In the genomic region with DNA sequence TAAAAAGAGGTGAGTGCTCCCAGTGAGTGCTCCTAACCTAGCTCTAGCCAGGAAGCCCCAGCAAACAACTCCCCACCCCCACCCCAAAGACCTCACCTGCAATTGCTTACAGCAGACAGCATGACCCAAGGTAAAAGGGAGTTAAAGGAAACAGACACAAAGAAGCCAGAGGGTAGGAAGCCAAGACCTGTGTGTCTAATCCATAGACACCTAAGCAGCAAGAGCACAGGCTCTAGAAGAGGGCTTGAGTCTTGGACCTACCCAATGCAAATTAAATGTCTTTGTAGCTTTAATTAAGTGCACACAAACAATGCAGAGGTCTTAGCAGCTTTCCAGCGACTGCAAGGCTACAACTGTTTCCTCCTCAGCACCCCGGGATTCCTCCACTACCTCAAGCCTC, we compare ENCODE assay signal across 10 mouse cellular contexts. TPM values are rescaled to one million over a fixed set of nuclear protein-coding genes. Genes with fewer than 3 reads are reported as not detected.
DNase-seq lines count a peak whose midpoint lies in the region; ATAC-seq and TF ChIP-seq lines count a peak whose summit lies in the region.
"Had no signal": no experiment of that assay in that cellular context is flagged by ENCODE, and none has a peak within 500 bp of the region (broad histone marks: within the 10 kb centered on the region; RNA-seq: fewer than 3 reads in every experiment).

No protein-coding gene starts in this region.

- WGBS in cerebellum, adult 2 months, result 21% methylated on average over 2 of the region's 2 CpGs
- WGBS in lung, postnatal 0 days, result 34% methylated on average over 2 of the region's 2 CpGs
- WGBS in hindbrain, postnatal 0 days, result 7% methylated on average over 2 of the region's 2 CpGs
- WGBS in olfactory bulb, adult 2 months, result 10% methylated on average over 2 of the region's 2 CpGs

- peak overlapping the region; percentile 5 for H3K4me3 ChIP-seq in cerebellum, adult 2 months (replicated peaks; ENCODE audit: insufficient read depth, low read depth, low read length)
- H3K4me3 ChIP-seq in lung, postnatal 0 days (ENCODE audit: low read depth, low read length), result peak overlapping the region; percentile 90; the same call in 1 of the 2 replicates
- peak overlapping the region; percentile 92 for H3K4me3 ChIP-seq in hindbrain, postnatal 0 days (ENCODE audit: low read length)
- 0 out of 2 replicates have a peak overlapping the region, but pooled peaks have one; percentile 35 for H3K4me3 ChIP-seq in olfactory bulb, adult 2 months (ENCODE audit: insufficient read depth, low read depth, low read length)

- no peak for TF ChIP-seq POLR2A in cerebellum, adult 2 months (IDR thresholded peaks at IDR 0.05; ENCODE audit: borderline replicate concordance, insufficient read depth, low read length)
- no peak for TF ChIP-seq POLR2A in olfactory bulb, adult 2 months (IDR thresholded peaks at IDR 0.05; ENCODE audit: insufficient read depth, low read depth, low read length)

- no peak for ATAC-seq in lung, postnatal 0 days
- ATAC-seq in hindbrain, postnatal 0 days, result no peak
- ATAC-seq in erythroblast, adult 5-6 weeks (replicated peaks; ENCODE audit: low FRiP score, poor library complexity, severe bottlenecking), result no peak

- peak overlapping the region; percentile 16; the same call in 1 of the 2 replicates for H3K27ac ChIP-seq in cerebellum, adult 2 months (ENCODE audit: insufficient read depth, low read length)
- no peak overlapping the region for H3K27ac ChIP-seq in lung, postnatal 0 days (ENCODE audit: low read length)
- no peak overlapping the region for H3K27ac ChIP-seq in hindbrain, postnatal 0 days
- no peak overlapping the region for H3K27ac ChIP-seq in olfactory bulb, adult 2 months (ENCODE audit: insufficient read depth, low read depth, low read length)
- H3K27ac ChIP-seq: heart, embryonic 15.5 days had no signal

- H3K27me3 ChIP-seq in cerebellum, adult 2 months (ENCODE audit: control insufficient read depth, insufficient read depth, low read length), result no peaks in the 10 kb centered on the region
- no peaks in the 10 kb centered on the region for H3K27me3 ChIP-seq in lung, postnatal 0 days (replicated peaks; ENCODE audit: insufficient read depth, low read length)
- H3K27me3 ChIP-seq in hindbrain, postnatal 0 days (ENCODE audit: insufficient read depth, low read length), result no peaks in the 10 kb centered on the region
- H3K27me3 ChIP-seq: heart, embryonic 15.5 days had no signal

- no peak for TF ChIP-seq CTCF in cerebellum, adult 2 months (IDR thresholded peaks at IDR 0.05; ENCODE audit: borderline replicate concordance, insufficient read depth, low read depth, low read length)
- TF ChIP-seq CTCF in lung, postnatal 0 days (IDR thresholded peaks at IDR 0.05), result no peak
- no peak for TF ChIP-seq CTCF in hindbrain, postnatal 0 days (IDR thresholded peaks at IDR 0.05; ENCODE audit: low read depth)
- no peak for TF ChIP-seq CTCF in olfactory bulb, adult 2 months (IDR thresholded peaks at IDR 0.05; ENCODE audit: insufficient read depth, low read depth, low read length)

- no peaks in the 10 kb centered on the region; the same call in 1 of the 2 replicates for H3K4me1 ChIP-seq in cerebellum, adult 2 months (ENCODE audit: control insufficient read depth, insufficient read depth, low read length)
- peaks cover 5% of the 10 kb centered on the region; the same call in 1 of the 2 replicates for H3K4me1 ChIP-seq in lung, postnatal 0 days (ENCODE audit: insufficient read depth, low read depth, low read length)
- H3K4me1 ChIP-seq in hindbrain, postnatal 0 days (ENCODE audit: insufficient read depth, low read length), result peaks cover 15% of the 10 kb centered on the region
- H3K4me1 ChIP-seq in olfactory bulb, adult 2 months (ENCODE audit: control insufficient read depth, insufficient read depth, low read length), result peaks cover 7% of the 10 kb centered on the region

- H3K36me3 ChIP-seq in lung, postnatal 0 days (ENCODE audit: insufficient read depth, low read length), result no peaks in the 10 kb centered on the region
- H3K36me3 ChIP-seq in hindbrain, postnatal 0 days (ENCODE audit: insufficient read depth, low read length), result no peaks in the 10 kb centered on the region
- H3K36me3 ChIP-seq: heart, embryonic 15.5 days had no signal

- H3K9ac ChIP-seq in lung, postnatal 0 days (replicated peaks; ENCODE audit: low read depth), result no peak overlapping the region
- H3K9ac ChIP-seq in hindbrain, postnatal 0 days (replicated peaks; ENCODE audit: low read length), result peak overlapping the region; percentile 92; the same call in 1 of the 2 replicates
- H3K9ac ChIP-seq: heart, embryonic 15.5 days had no signal

- no peak for TF ChIP-seq EP300 in lung, postnatal 0 days (IDR thresholded peaks at IDR 0.05)

- peak overlapping the region; percentile 92 for H3K4me2 ChIP-seq in lung, postnatal 0 days (replicated peaks; ENCODE audit: low read depth, low read length)
- H3K4me2 ChIP-seq in hindbrain, postnatal 0 days (ENCODE audit: low read depth, low read length), result peak overlapping the region; percentile 81

- DNase-seq in cerebellum, adult 2 months, result no peak
- DNase-seq in cerebellum, postnatal 14 days, result no peak
- DNase-seq in lung, postnatal 0 days (ENCODE audit: low spot score), result no peak
- DNase-seq in lung, adult 18-20 months, result no peak
- no peak for DNase-seq in hindbrain, postnatal 0 days (ENCODE audit: low spot score)
- DNase-seq in adrenal gland, postnatal 4 days (ENCODE audit: low spot score in 2 of 2), result no peak
- DNase-seq: lung, adult 2 months had no signal

- no peaks in the 10 kb centered on the region for H3K9me3 ChIP-seq in lung, postnatal 0 days (ENCODE audit: low read length)
- no peaks in the 10 kb centered on the region for H3K9me3 ChIP-seq in hindbrain, postnatal 0 days (ENCODE audit: low read length)
- H3K9me3 ChIP-seq: heart, embryonic 15.5 days had no signal

RNA-seq across cellular contexts. Expression of gene Klhl2, which starts 2.2 kb away (rescaled TPM):
- polyA plus RNA-seq in cerebellum, adult 2 months (2012; rRNA removed), result 58.4 and 73.5 TPM in 2 replicates
- 12.6 and 14.0 TPM in 2 replicates for polyA plus RNA-seq in lung, postnatal 0 days (2015; fragmentation: Nextera tagmentation; extraction: Ambion mirVana)
- total RNA-seq in hindbrain, postnatal 0 days (2014; rRNA removed), result 35.0 and 41.0 TPM in 2 replicates
- 26.3 and 27.4 TPM in 2 replicates for polyA plus RNA-seq in hindbrain, postnatal 0 days (2015; fragmentation: Nextera tagmentation; extraction: Ambion mirVana)
- polyA plus RNA-seq in olfactory bulb, adult 2 months (2012; ENCODE audit: insufficient read depth, insufficient read length, low replicate concordance, missing spikeins), result not detected in 2 replicates
- 4.8 and 5.0 TPM in 2 replicates for total RNA-seq in erythroblast, adult 5-6 weeks (2015; ENCODE audit: low replicate concordance)
- 3.1 and 3.6 TPM in 2 replicates for total RNA-seq in erythroblast, adult 5-6 weeks (2017; ENCODE audit: low replicate concordance)
- total RNA-seq in adrenal gland, postnatal 4 days (2021), result 10 to 100 TPM; 36.0 to 38.3 TPM

Comparison
In these comparisons a context has a peak if more than half of its experiments do, and no peak if none do; other contexts are left out.
1. H3K4me3 ChIP-seq: peak in every context shown above with its lines; median percentile 92 in hindbrain, postnatal 0 days; 90 in lung, postnatal 0 days; 35 in olfactory bulb, adult 2 months; 5 in cerebellum, adult 2 months.
2. RNA of gene Klhl2, which starts 2.2 kb away (polyA plus RNA-seq): 58.4 to 73.5 TPM in cerebellum, adult 2 months, 26.3 to 27.4 TPM in hindbrain, postnatal 0 days and 12.6 to 14.0 TPM in lung, postnatal 0 days; not detected in olfactory bulb, adult 2 months; every median in the first group is over 10 times any median in the second.